Mouse (Mus musculus): Measurements from ENCODE around the gene 2010315B03Rik. TPM values are rescaled to one million over a fixed set of nuclear protein-coding genes. Genes with fewer than 3 reads are reported as not detected.

The 2010315B03Rik gene
- total RNA-seq, 2 experiments from 2014 or later = 13.2 to 14.6 TPM

Other genes with a start within 250 kb of the 2010315B03Rik start
- 1 to 10 TPM in 1 of 2 experiments, under 1 TPM in 1; 0.98 to 1.2 TPM for gene Ccr2, start 210.7 kb downstream of the 2010315B03Rik start, total RNA-seq (2021)
- under 1 TPM; 0.08 to 0.12 TPM for gene Ccr5, start 191.2 kb downstream of the 2010315B03Rik start, total RNA-seq (2021)
- gene Ppp2r3d, start 164.2 kb upstream of the 2010315B03Rik start, total RNA-seq (2021) = 100 to 1,000 TPM; 139 to 147 TPM
- not detected for gene Gm21836, start 181.1 kb upstream of the 2010315B03Rik start, total RNA-seq (2021)